ENCODE assay signal across 14 mouse cellular contexts in the genomic region with DNA sequence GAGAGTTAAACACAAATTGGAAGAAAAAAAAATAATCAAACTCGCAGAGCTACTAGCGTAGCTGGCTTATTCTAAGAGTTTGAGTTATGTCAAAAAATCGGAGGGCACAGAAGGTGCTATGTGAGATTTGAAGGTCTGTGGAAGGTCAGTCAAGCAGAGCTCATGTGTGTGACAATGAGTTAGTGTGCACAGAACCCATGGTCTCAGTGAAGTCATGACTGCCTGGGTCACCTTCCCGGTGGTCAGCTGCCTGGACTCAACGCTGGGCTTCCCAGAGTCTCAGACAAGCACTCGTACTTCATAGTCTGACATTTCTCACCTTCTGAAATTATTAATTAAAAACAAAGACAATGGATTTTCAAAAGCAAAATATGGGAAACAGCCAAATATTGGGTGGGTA. TPM values are rescaled to one million over a fixed set of nuclear protein-coding genes. Genes with fewer than 3 reads are reported as not detected.
DNase-seq lines count a peak whose midpoint lies in the region; ATAC-seq and TF ChIP-seq lines count a peak whose summit lies in the region.
"Had no signal": no experiment of that assay in that cellular context is flagged by ENCODE, and none has a peak within 500 bp of the region (broad histone marks: within the 10 kb centered on the region; RNA-seq: fewer than 3 reads in every experiment).

No protein-coding gene starts in this region.

- H3K4me1 ChIP-seq in heart, embryonic 10.5 days, result peaks cover 88% of the 10 kb centered on the region
- H3K4me1 ChIP-seq in lung, embryonic 15.5 days, result peaks cover 83% of the 10 kb centered on the region
- H3K4me1 ChIP-seq in liver, postnatal 0 days (ENCODE audit: insufficient read depth), result no peaks in the 10 kb centered on the region
- H3K4me1 ChIP-seq in forebrain, embryonic 15.5 days, result no peaks in the 10 kb centered on the region

- TF ChIP-seq CTCF in liver, postnatal 0 days (IDR thresholded peaks at IDR 0.05; ENCODE audit: low read depth), result no peak

- no peak for TF ChIP-seq EP300 in liver, postnatal 0 days (IDR thresholded peaks at IDR 0.05; ENCODE audit: low read depth)

- no peaks in the 10 kb centered on the region for H3K27me3 ChIP-seq in heart, embryonic 10.5 days (ENCODE audit: insufficient read depth, poor library complexity, severe bottlenecking)
- H3K27me3 ChIP-seq in lung, embryonic 15.5 days, result no peaks in the 10 kb centered on the region
- H3K27me3 ChIP-seq in liver, postnatal 0 days (ENCODE audit: insufficient read depth, low read length), result no peaks in the 10 kb centered on the region
- H3K27me3 ChIP-seq in forebrain, embryonic 15.5 days, result no peaks in the 10 kb centered on the region
- H3K27me3 ChIP-seq: liver, embryonic 13.5 days had no signal

- intact Hi-C loops in heart, postnatal 25 days (cut with DNase I), result no loop called here

- H3K9me3 ChIP-seq in heart, embryonic 10.5 days, result no peaks in the 10 kb centered on the region
- H3K9me3 ChIP-seq in lung, embryonic 15.5 days, result no peaks in the 10 kb centered on the region
- H3K9me3 ChIP-seq in liver, postnatal 0 days (ENCODE audit: low read length), result no peaks in the 10 kb centered on the region
- H3K9me3 ChIP-seq in forebrain, embryonic 15.5 days, result no peaks in the 10 kb centered on the region
- H3K9me3 ChIP-seq: liver, embryonic 13.5 days had no signal

- H3K36me3 ChIP-seq in heart, embryonic 10.5 days, result peaks cover 16% of the 10 kb centered on the region
- no peaks in the 10 kb centered on the region for H3K36me3 ChIP-seq in lung, embryonic 15.5 days
- 0 out of 2 replicates have a peak, but pooled peaks cover 4% of the 10 kb centered on the region for H3K36me3 ChIP-seq in liver, postnatal 0 days (replicated peaks; ENCODE audit: insufficient read depth, low read length)
- H3K36me3 ChIP-seq in forebrain, embryonic 15.5 days, result no peaks in the 10 kb centered on the region
- H3K36me3 ChIP-seq: liver, embryonic 13.5 days had no signal

- DNase-seq in heart, embryonic 10.5 days (ENCODE audit: low spot score), result no peak
- no peak for DNase-seq in heart, postnatal 25 days (ENCODE audit: low spot score)
- no peak for DNase-seq in lung, adult 18-20 months
- DNase-seq in kidney, postnatal 10 days, result peak; percentile 55
- DNase-seq in cerebellum, adult 11 months, result no peak
- no peak for DNase-seq in liver, postnatal 0 days
- DNase-seq: cerebellum, adult 18-20 months; liver, embryonic 13.5 days; thymus, adult 18-20 months had no signal

- no peak overlapping the region for H3K9ac ChIP-seq in lung, embryonic 15.5 days
- H3K9ac ChIP-seq in liver, postnatal 0 days (replicated peaks), result no peak overlapping the region
- no peak overlapping the region for H3K9ac ChIP-seq in forebrain, embryonic 15.5 days (replicated peaks)
- H3K9ac ChIP-seq: liver, embryonic 13.5 days had no signal

- WGBS in heart, embryonic 10.5 days, result 47% methylated on average over 6 of the region's 6 CpGs
- WGBS in lung, embryonic 15.5 days, result 28% methylated on average over 6 of the region's 6 CpGs
- WGBS in liver, postnatal 0 days (ENCODE audit: insufficient replicate concordance), result 78% methylated on average over 6 of the region's 6 CpGs
- WGBS in forebrain, embryonic 15.5 days, result 84% methylated on average over 6 of the region's 6 CpGs

- H3K4me3 ChIP-seq in heart, embryonic 10.5 days, result no peak overlapping the region
- no peak overlapping the region for H3K4me3 ChIP-seq in lung, embryonic 15.5 days
- no peak overlapping the region for H3K4me3 ChIP-seq in liver, postnatal 0 days (ENCODE audit: low read depth, low read length)
- no peak overlapping the region for H3K4me3 ChIP-seq in forebrain, embryonic 15.5 days
- H3K4me3 ChIP-seq: left cerebral cortex, adult 2 months; liver, embryonic 13.5 days; myocyte had no signal

- H3K27ac ChIP-seq in heart, embryonic 10.5 days, result peak overlapping the region; percentile 86
- peak overlapping the region; percentile 91 for H3K27ac ChIP-seq in lung, embryonic 15.5 days
- H3K27ac ChIP-seq in liver, postnatal 0 days (ENCODE audit: low read depth), result no peak overlapping the region
- no peak overlapping the region for H3K27ac ChIP-seq in forebrain, embryonic 15.5 days (replicated peaks)
- H3K27ac ChIP-seq: left cerebral cortex, adult 2 months; liver, embryonic 13.5 days had no signal

- ATAC-seq in lung, embryonic 15.5 days (ENCODE audit: borderline replicate concordance, extremely low read depth, low FRiP score, low TSS enrichment), result no peak
- ATAC-seq in liver, postnatal 0 days, result no peak
- no peak for ATAC-seq in forebrain, embryonic 15.5 days (replicated peaks)
- ATAC-seq: forebrain, embryonic 14.5 days had no signal

- peak overlapping the region; percentile 14; the same call in 1 of the 2 replicates for H3K4me2 ChIP-seq in lung, embryonic 15.5 days
- H3K4me2 ChIP-seq in liver, postnatal 0 days (ENCODE audit: low read depth, low read length), result no peak overlapping the region
- no peak overlapping the region for H3K4me2 ChIP-seq in forebrain, embryonic 15.5 days (replicated peaks)
- H3K4me2 ChIP-seq: liver, embryonic 13.5 days had no signal

RNA-seq across cellular contexts. Expression of a gene that starts 26.4 kb away (rescaled TPM):
- 33.5 and 36.3 TPM in 2 replicates for polyA plus RNA-seq in heart, embryonic 10.5 days (2016; fragmentation: Nextera tagmentation; extraction: Ambion mirVana)
- 10 to 100 TPM; 23.9 to 28.5 TPM for total RNA-seq in heart, postnatal 25 days (2021)
- 27.8 and 28.0 TPM in 2 replicates for polyA plus RNA-seq in lung, embryonic 15.5 days (2015; fragmentation: Nextera tagmentation; extraction: Ambion mirVana)
- polyA plus RNA-seq in liver, postnatal 0 days (2015; fragmentation: Nextera tagmentation; extraction: Ambion mirVana), result 2.1 TPM in 2 replicates
- polyA plus RNA-seq in forebrain, embryonic 15.5 days (2015; fragmentation: Nextera tagmentation; extraction: Ambion mirVana), result 2.7 and 2.9 TPM in 2 replicates

Comparison
In these comparisons a context has a peak if more than half of its experiments do, and no peak if none do; other contexts are left out.
1. H3K27ac ChIP-seq: peak in heart, embryonic 10.5 days (single experiment) and lung, embryonic 15.5 days (single experiment); none in liver, postnatal 0 days (single experiment) and forebrain, embryonic 15.5 days (single experiment).